Mouse (Mus musculus) kidney, postnatal 0 days (tissue): ENCODE results near the gene Ccdc13. TPM values are rescaled to one million over a fixed set of nuclear protein-coding genes. Genes with fewer than 3 reads are reported as not detected.

Experiments
- ATAC-seq: fragments of 200-750 bp; cut with Nextera tagmentation; replicated peaks from 2 replicates; pipeline ENCODE4 v1.8.0; 2017; ENCODE audit warnings: low read depth, moderate number of reproducible peaks, moderate TSS enrichment, moderate library complexity; ENCODE audit not compliant: low FRiP score
- DNase-seq: peaks from one replicate; pipeline ENCODE4 v3.0.0-alpha.2; 2016; ENCODE audit warnings: low spot score
- H3K27ac ChIP-seq: fragments of 300-500 bp; sonication (generic); 2 replicates; pipeline ENCODE4 v1.5.1; 2014; ENCODE audit warnings: mild to moderate bottlenecking
- H3K27me3 ChIP-seq: fragments of 300-500 bp; sonication (generic); 2 replicates; pipeline ENCODE4 v1.6.1; 2014; ENCODE audit warnings: low read length, mixed read lengths; ENCODE audit not compliant: insufficient read depth
- H3K36me3 ChIP-seq: fragments of 300-500 bp; sonication (generic); 2 replicates; pipeline ENCODE4 v1.6.1; 2014; ENCODE audit warnings: low read length, mixed read lengths; ENCODE audit not compliant: insufficient read depth
- H3K4me1 ChIP-seq: fragments of 300-500 bp; sonication (generic); replicated peaks from 2 replicates; pipeline ENCODE4 v1.6.1; 2014; ENCODE audit warnings: antibody characterized with exemption, low read length, mixed read lengths; ENCODE audit not compliant: insufficient read depth
- H3K4me2 ChIP-seq: fragments of 300-500 bp; sonication (generic); 2 replicates; pipeline ENCODE4 v1.6.1; 2014; ENCODE audit warnings: mild to moderate bottlenecking, low read length, moderate library complexity, mixed read lengths
- H3K4me3 ChIP-seq: fragments of 300-500 bp; sonication (generic); replicated peaks from 2 replicates; pipeline ENCODE4 v1.5.1; 2014; ENCODE audit warnings: low read depth, low read length
- H3K9ac ChIP-seq: fragments of 300-500 bp; sonication (generic); 2 replicates; pipeline ENCODE4 v1.6.1; 2014; ENCODE audit warnings: low read depth, low read length
- H3K9me3 ChIP-seq: fragments of 300-500 bp; sonication (generic); replicated peaks from 2 replicates; pipeline ENCODE4 v1.6.1; 2016; ENCODE audit warnings: low read length, inconsistent platforms, mixed read lengths
- CTCF ChIP-seq: IDR thresholded peaks from 2 replicates; pipeline ENCODE4 v1.5.1; 2016; ENCODE audit warnings: antibody characterized with exemption, low read depth, mild to moderate bottlenecking, moderate library complexity
- WGBS: fragments of 180-500 bp; shearing (Covaris S2); extraction: QIAGEN DNeasy Blood & Tissue Kit; methylation state at CpG from one replicate; pipeline ENCODE4 v1.1.7; 2014; 5-methylcytosine and 5-hydroxymethylcytosine counted together
- polyA plus RNA-seq: library from polyadenylated mRNA; unstranded; fragments of >200 nt; fragmentation: Nextera tagmentation; extraction: Ambion mirVana; gene quantifications from 2 replicates; pipeline ENCODE4 v1.2.1, GENCODE M21; 2015

Gene Ccdc13
- polyA plus RNA-seq, 1 experiment from 2014 or later = 0.25 TPM

- TF ChIP-seq CTCF = no peak
- no peak overlapping the region for H3K4me3 ChIP-seq
- H3K9me3 ChIP-seq = no peaks in the 10 kb centered on the region
- H3K4me2 ChIP-seq = no peak overlapping the region
- no peak for DNase-seq
- H3K27ac ChIP-seq = no peak overlapping the region
- 54% methylated on average over 6 of the region's 6 CpGs for WGBS
- no peaks in the 10 kb centered on the region for H3K4me1 ChIP-seq
- no peak overlapping the region for H3K9ac ChIP-seq
- H3K36me3 ChIP-seq = no peaks in the 10 kb centered on the region
- no peak for ATAC-seq
- no peaks in the 10 kb centered on the region for H3K27me3 ChIP-seq
Observed at GRCm38 (mm10) chr9:121815183-121815582, 24.1 kb downstream of the Ccdc13 start.

- Histone ChIP-seq H3K9ac (no peak overlapping the region), H3K4me3 (no peak overlapping the region), H3K36me3 (no peaks in the 10 kb centered on the region), H3K4me1 (no peaks in the 10 kb centered on the region), H3K27ac (no peak overlapping the region), H3K4me2 (no peak overlapping the region), H3K27me3 (no peaks in the 10 kb centered on the region), H3K9me3 (no peaks in the 10 kb centered on the region)
- no peak for ATAC-seq
- WGBS = 30% methylated on average over 15 of the region's 15 CpGs
- DNase-seq = no peak
- TF ChIP-seq CTCF = no peak
Observed at GRCm38 (mm10) chr9:121810081-121810821, 29.0 kb downstream of the Ccdc13 start.

- DNase-seq (no peak), ATAC-seq (no peak)
- Histone ChIP-seq H3K9ac (no peak overlapping the region), H3K4me2 (no peak overlapping the region), H3K27ac (no peak overlapping the region), H3K27me3 (no peaks in the 10 kb centered on the region), H3K36me3 (no peaks in the 10 kb centered on the region), H3K4me1 (no peaks in the 10 kb centered on the region), H3K9me3 (no peaks in the 10 kb centered on the region), H3K4me3 (no peak overlapping the region)
- no peak for TF ChIP-seq CTCF
- WGBS = 76% methylated on average over 3 of the region's 3 CpGs
Observed at GRCm38 (mm10) chr9:121808511-121808910, 30.8 kb downstream of the Ccdc13 start.

- H3K27ac ChIP-seq = no peak overlapping the region
- no peak overlapping the region for H3K4me3 ChIP-seq
- H3K27me3 ChIP-seq = no peaks in the 10 kb centered on the region
- no peaks in the 10 kb centered on the region for H3K9me3 ChIP-seq
- 69% methylated on average over 7 of the region's 7 CpGs for WGBS
- no peak for TF ChIP-seq CTCF
- no peak for ATAC-seq
- H3K4me1 ChIP-seq = no peaks in the 10 kb centered on the region
- H3K9ac ChIP-seq = no peak overlapping the region
- DNase-seq = no peak
- no peak overlapping the region for H3K4me2 ChIP-seq
- H3K36me3 ChIP-seq = no peaks in the 10 kb centered on the region
Observed at GRCm38 (mm10) chr9:121807947-121808346, 31.3 kb downstream of the Ccdc13 start.

- Histone ChIP-seq H3K9me3 (no peaks in the 10 kb centered on the region), H3K4me2 (no peak overlapping the region), H3K27me3 (no peaks in the 10 kb centered on the region), H3K4me3 (no peak overlapping the region), H3K9ac (no peak overlapping the region), H3K27ac (no peak overlapping the region), H3K4me1 (no peaks in the 10 kb centered on the region), H3K36me3 (no peaks in the 10 kb centered on the region)
- ATAC-seq (no peak), DNase-seq (no peak)
- TF ChIP-seq CTCF = no peak
- WGBS = 83% methylated on average over 1 of the region's 1 CpGs
Observed at GRCm38 (mm10) chr9:121807546-121807945, 31.7 kb downstream of the Ccdc13 start.

GRCm38 (mm10) chr9:121802747-121803146 is 36.5 kb downstream of the Ccdc13 start:
- Histone ChIP-seq H3K9me3 (no peaks in the 10 kb centered on the region), H3K27me3 (no peaks in the 10 kb centered on the region), H3K27ac (no peak overlapping the region), H3K4me2 (no peak overlapping the region), H3K36me3 (no peaks in the 10 kb centered on the region), H3K9ac (no peak overlapping the region), H3K4me1 (no peaks in the 10 kb centered on the region), H3K4me3 (no peak overlapping the region)
- WGBS = 52% methylated on average over 7 of the region's 7 CpGs
- ATAC-seq (no peak), DNase-seq (no peak)
- TF ChIP-seq CTCF = no peak
